Mouse (Mus musculus) bone marrow, adult 2 months (tissue): ENCODE data around the gene Foxp4. TPM values are rescaled to one million over a fixed set of nuclear protein-coding genes. Genes with fewer than 3 reads are reported as not detected.

Experiments
- H3K27ac ChIP-seq: fragments of 200-500 bp; 2 replicates; pipeline ENCODE4 v1.5.1; 2012; ENCODE audit warnings: low read depth, mild to moderate bottlenecking, control low read depth, inconsistent platforms, low read length; ENCODE audit not compliant: control insufficient read depth, poor library complexity, insufficient read depth
- H3K4me1 ChIP-seq: fragments of 200-500 bp; 2 replicates; pipeline ENCODE4 v1.6.1; 2011; ENCODE audit warnings: low read length; ENCODE audit not compliant: control insufficient read depth, insufficient read depth
- H3K4me3 ChIP-seq: fragments of 200-500 bp; replicated peaks from 2 replicates; pipeline ENCODE3; 2011; ENCODE audit warnings: mild to moderate bottlenecking, low read depth, low read length, control low read depth; ENCODE audit not compliant: control insufficient read depth
- CTCF ChIP-seq: fragments of 200-500 bp; IDR thresholded peaks from 2 replicates; pipeline ENCODE4 v1.5.1; 2011; ENCODE audit warnings: low read length, control low read depth; ENCODE audit not compliant: control insufficient read depth, insufficient read depth
- POLR2A ChIP-seq: fragments of 200-500 bp; IDR thresholded peaks from 2 replicates; pipeline ENCODE4 v1.6.1; 2011; ENCODE audit warnings: low read depth, mild to moderate bottlenecking, control low read depth, low read length, borderline replicate concordance; ENCODE audit not compliant: control insufficient read depth
- WGBS: fragments of 180-500 bp; shearing (Covaris S2); methylation state at CpG from one replicate; pipeline ENCODE4 v1.1.7; 2018; 5-methylcytosine and 5-hydroxymethylcytosine counted together
- polyA plus RNA-seq: library from polyadenylated mRNA; stranded (reverse); fragments of >200 nt; gene quantifications from 2 replicates; pipeline ENCODE4 v1.2.4, GENCODE M21; 2011; ENCODE audit warnings: low replicate concordance; ENCODE audit not compliant: missing spikeins, insufficient read depth, insufficient read length

The Foxp4 gene
- polyA plus RNA-seq, 1 experiment = 14.6 TPM

- no peak for TF ChIP-seq POLR2A
- TF ChIP-seq CTCF = no peak
- Histone ChIP-seq H3K27ac (peak overlapping the region; percentile 78), H3K4me1 (no peaks in the 10 kb centered on the region; the same call in 1 of the 2 replicates), H3K4me3 (no peak overlapping the region)
- 63% methylated on average over 4 of the region's 4 CpGs for WGBS
Measured at GRCm38 (mm10) chr17:47942008-47942407, 17.6 kb upstream of the Foxp4 start.

- TF ChIP-seq POLR2A (no peak), CTCF (no peak)
- Histone ChIP-seq H3K4me1 (no peaks in the 10 kb centered on the region; the same call in 1 of the 2 replicates), H3K4me3 (no peak overlapping the region), H3K27ac (no peak overlapping the region)
- 58% methylated on average over 6 of the region's 6 CpGs for WGBS
Measured at GRCm38 (mm10) chr17:47938839-47939238, 14.4 kb upstream of the Foxp4 start.

GRCm38 (mm10) chr17:47937926-47938600 lies 13.6 kb upstream of the Foxp4 start:
- no peak overlapping the region for H3K4me3 ChIP-seq
- WGBS = 50% methylated on average over 10 of the region's 10 CpGs
- H3K4me1 ChIP-seq = no peaks in the 10 kb centered on the region; the same call in 1 of the 2 replicates
- no peak for TF ChIP-seq POLR2A
- TF ChIP-seq CTCF = no peak
- no peak overlapping the region for H3K27ac ChIP-seq

- H3K4me3 ChIP-seq = no peak overlapping the region
- 88% methylated on average over 4 of the region's 4 CpGs for WGBS
Measured at GRCm38 (mm10) chr17:47936591-47936990, 12.1 kb upstream of the Foxp4 start.

GRCm38 (mm10) chr17:47929431-47929830 lies 5.0 kb upstream of the Foxp4 start:
- no peak for TF ChIP-seq CTCF
- TF ChIP-seq POLR2A = no peak
- WGBS = 81% methylated on average over 4 of the region's 4 CpGs

More at GRCm38 (mm10) chr17:47936591-47936990, 12.1 kb upstream of the Foxp4 start:
- no peak overlapping the region for H3K27ac ChIP-seq
- H3K4me1 ChIP-seq = no peaks in the 10 kb centered on the region
- TF ChIP-seq CTCF = no peak
- no peak for TF ChIP-seq POLR2A

GRCm38 (mm10) chr17:47925988-47926387 lies 1.5 kb upstream of the Foxp4 start:
- WGBS = 82% methylated on average over 10 of the region's 10 CpGs
- H3K4me3 ChIP-seq = no peak overlapping the region

More at GRCm38 (mm10) chr17:47929431-47929830, 5.0 kb upstream of the Foxp4 start:
- H3K4me3 ChIP-seq = no peak overlapping the region
- H3K27ac ChIP-seq = no peak overlapping the region
- H3K4me1 ChIP-seq = no peaks in the 10 kb centered on the region

GRCm38 (mm10) chr17:47925340-47925926 lies 988 bp upstream of the Foxp4 start:
- 5% methylated on average over 13 of the region's 13 CpGs for WGBS
- Histone ChIP-seq H3K4me1 (peaks cover 2% of the 10 kb centered on the region; the same call in 1 of the 2 replicates), H3K4me3 (peak overlapping the region; percentile 79), H3K27ac (no peak overlapping the region)
- TF ChIP-seq POLR2A = no peak
- no peak for TF ChIP-seq CTCF

More at GRCm38 (mm10) chr17:47925988-47926387, 1.5 kb upstream of the Foxp4 start:
- TF ChIP-seq POLR2A (no peak), CTCF (no peak)
- H3K27ac ChIP-seq = no peak overlapping the region
- H3K4me1 ChIP-seq = peaks cover 2% of the 10 kb centered on the region; the same call in 1 of the 2 replicates

- Histone ChIP-seq H3K27ac (peak overlapping the region; percentile 73), H3K4me3 (peak overlapping the region; percentile 79), H3K4me1 (peaks cover 2% of the 10 kb centered on the region; the same call in 1 of the 2 replicates)
- TF ChIP-seq POLR2A (no peak), CTCF (no peak)
- WGBS = 1% methylated on average over 65 of the region's 65 CpGs
Measured at GRCm38 (mm10) chr17:47923678-47924382, 615 bp downstream of the Foxp4 start.
